Mouse (Mus musculus): ENCODE measurements around the gene Slc25a28.

The Slc25a28 gene

GRCm38 (mm10) chr19:43674730-43675524, at the start of gene Slc25a28:
TSS of gene Slc25a28 (minus strand) at chr19:43674881.
- peak; percentile 99 for DNase-seq

- DNase-seq: no peak
Observed at GRCm38 (mm10) chr19:43724194-43724593, 49.5 kb upstream of the Slc25a28 start.

- no peak for DNase-seq
Observed at GRCm38 (mm10) chr19:43723501-43723900, 48.8 kb upstream of the Slc25a28 start.

GRCm38 (mm10) chr19:43722891-43723290, 48.2 kb upstream of the Slc25a28 start:
- no peak for DNase-seq

- DNase-seq: no peak
Observed at GRCm38 (mm10) chr19:43720061-43720460, 45.4 kb upstream of the Slc25a28 start.

- no peak for DNase-seq
Observed at GRCm38 (mm10) chr19:43711971-43712370, 37.3 kb upstream of the Slc25a28 start.

- DNase-seq: no peak
Observed at GRCm38 (mm10) chr19:43711159-43711916, 36.7 kb upstream of the Slc25a28 start.

GRCm38 (mm10) chr19:43709317-43709716, 34.6 kb upstream of the Slc25a28 start:
- DNase-seq: no peak

GRCm38 (mm10) chr19:43708206-43708605, 33.5 kb upstream of the Slc25a28 start:
- no peak for DNase-seq

GRCm38 (mm10) chr19:43704787-43705497, 30.3 kb upstream of the Slc25a28 start:
- no peak for DNase-seq

GRCm38 (mm10) chr19:43704211-43704610, 29.5 kb upstream of the Slc25a28 start:
- DNase-seq: no peak

GRCm38 (mm10) chr19:43699763-43700155, 25.1 kb upstream of the Slc25a28 start:
- peak; percentile 26 for DNase-seq

- DNase-seq: peak; percentile 66
Observed at GRCm38 (mm10) chr19:43699021-43699762, 24.5 kb upstream of the Slc25a28 start.

GRCm38 (mm10) chr19:43697666-43698370, 23.1 kb upstream of the Slc25a28 start:
- peak; percentile 23 for DNase-seq

- no peak for DNase-seq
Observed at GRCm38 (mm10) chr19:43695514-43695964, 20.9 kb upstream of the Slc25a28 start.

GRCm38 (mm10) chr19:43692815-43693214, 18.1 kb upstream of the Slc25a28 start:
- no peak for DNase-seq

- DNase-seq: peak; percentile 98
Observed at GRCm38 (mm10) chr19:43689419-43690246, 15.0 kb upstream of the Slc25a28 start, which contains the start of gene Entpd7. TSS of gene Entpd7 (plus strand) at chr19:43689672.

GRCm38 (mm10) chr19:43681541-43681940, 6.9 kb upstream of the Slc25a28 start:
- no peak for DNase-seq

- no peak for DNase-seq
Observed at GRCm38 (mm10) chr19:43679474-43679981, 4.8 kb upstream of the Slc25a28 start.

- DNase-seq: no peak
Observed at GRCm38 (mm10) chr19:43678467-43679003, 3.9 kb upstream of the Slc25a28 start.

Data from right cerebral cortex, adult 18-20 months (tissue).